Mouse (Mus musculus) mouse trophoblast stem cell (cell line): ENCODE results near the gene Dnah2.
"Not testable (repeated sequence)": the region's sequence is repeated elsewhere in the genome, so short reads cannot be mapped to it uniquely, and the experiment has no call there.

Experiments used
- in situ Hi-C, 2 experiments: fragments of 300-500 bp; cut with MseI, MboI; formaldehyde crosslinking; loops; 2 replicates in 1 of 2; 3 replicates in 1 of 2; pipeline ENCODE4 v1.15.1; 2025

The Dnah2 gene

GRCm38 (mm10) chr11:69395235-69395633 lies 153.7 kb downstream of the Dnah2 start, which contains the start of the genes Naa38 and Cyb5d1:
Gene Naa38 (plus strand): TSS chr11:69395487.
Gene Cyb5d1 (minus strand): TSS chr11:69395631.
- in situ Hi-C loops, result not testable (repeated sequence)

- in situ Hi-C loops, result not testable (repeated sequence)
These were observed 154.2 kb downstream of the Dnah2 start for GRCm38 (mm10) chr11:69394591-69395167.

GRCm38 (mm10) chr11:69390400-69391034 lies 158.4 kb downstream of the Dnah2 start:
- in situ Hi-C loops, result no loop called here

- in situ Hi-C loops, result loop anchor here (5.0 kb wide), 2 partner anchors 122 to 127 kb away; no protein-coding TSS in a partner anchor
These were observed 159.1 kb downstream of the Dnah2 start for GRCm38 (mm10) chr11:69389531-69390399.

GRCm38 (mm10) chr11:69388680-69389079 lies 160.2 kb downstream of the Dnah2 start:
- in situ Hi-C loops, result loop anchor here (5.0 kb wide), 2 partner anchors 121 to 126 kb away; no protein-coding TSS in a partner anchor

- in situ Hi-C loops, result loop anchor here (5.0 kb wide), 2 partner anchors 119 to 124 kb away; no protein-coding TSS in a partner anchor
These were observed 162.2 kb downstream of the Dnah2 start for GRCm38 (mm10) chr11:69386758-69387157.

- in situ Hi-C loops, result loop anchor here (5.0 kb wide), 2 partner anchors 118 to 123 kb away; no protein-coding TSS in a partner anchor
These were observed 163.9 kb downstream of the Dnah2 start for GRCm38 (mm10) chr11:69384979-69385378.

- in situ Hi-C loops, result no loop called here
These were observed 166.3 kb downstream of the Dnah2 start for GRCm38 (mm10) chr11:69382478-69383105.

GRCm38 (mm10) chr11:69381356-69381755 lies 167.6 kb downstream of the Dnah2 start:
- in situ Hi-C loops, result no loop called here

GRCm38 (mm10) chr11:69379600-69379999 lies 169.3 kb downstream of the Dnah2 start:
- in situ Hi-C loops, result no loop called here

- in situ Hi-C loops, result no loop called here
These were observed 171.1 kb downstream of the Dnah2 start for GRCm38 (mm10) chr11:69377766-69378165.

GRCm38 (mm10) chr11:69375646-69376045 lies 173.3 kb downstream of the Dnah2 start:
- in situ Hi-C loops, result no loop called here

- in situ Hi-C loops, result no loop called here
These were observed 175.5 kb downstream of the Dnah2 start for GRCm38 (mm10) chr11:69373223-69373965.

GRCm38 (mm10) chr11:69372780-69373170 lies 176.1 kb downstream of the Dnah2 start:
- in situ Hi-C loops, result no loop called here

- in situ Hi-C loops, result no loop called here
These were observed 176.7 kb downstream of the Dnah2 start for GRCm38 (mm10) chr11:69372056-69372779.

GRCm38 (mm10) chr11:69371601-69372000 lies 177.3 kb downstream of the Dnah2 start:
- in situ Hi-C loops, result no loop called here

- in situ Hi-C loops, result no loop called here
These were observed 178.1 kb downstream of the Dnah2 start for GRCm38 (mm10) chr11:69370817-69371215.
